Mouse (Mus musculus) liver, embryonic 14.5 days (tissue): Measurements from ENCODE around the gene Ubr2.

Experiments used
- CTCF ChIP-seq: IDR thresholded peaks from 2 replicates; pipeline ENCODE4 v1.5.1; 2016; ENCODE audit warnings: antibody characterized with exemption, low read depth, control low read depth
- EP300 ChIP-seq: IDR thresholded peaks from 2 replicates; pipeline ENCODE4 v1.6.1; 2016; ENCODE audit warnings: antibody characterized with exemption, low read depth

GRCm38 (mm10) chr17:47010722-47011660 is 635 bp upstream of the Ubr2 start:
- TF ChIP-seq CTCF = no peak
- 0 out of 2 replicates have a peak, but pooled peaks have one; percentile 12 for TF ChIP-seq EP300
